Mouse (Mus musculus): ENCODE data around the gene Tmtc1. TPM values are rescaled to one million over a fixed set of nuclear protein-coding genes. Genes with fewer than 3 reads are reported as not detected.

Tmtc1 gene
- polyA plus RNA-seq, 1 experiment: 3.3 TPM

DNA sequence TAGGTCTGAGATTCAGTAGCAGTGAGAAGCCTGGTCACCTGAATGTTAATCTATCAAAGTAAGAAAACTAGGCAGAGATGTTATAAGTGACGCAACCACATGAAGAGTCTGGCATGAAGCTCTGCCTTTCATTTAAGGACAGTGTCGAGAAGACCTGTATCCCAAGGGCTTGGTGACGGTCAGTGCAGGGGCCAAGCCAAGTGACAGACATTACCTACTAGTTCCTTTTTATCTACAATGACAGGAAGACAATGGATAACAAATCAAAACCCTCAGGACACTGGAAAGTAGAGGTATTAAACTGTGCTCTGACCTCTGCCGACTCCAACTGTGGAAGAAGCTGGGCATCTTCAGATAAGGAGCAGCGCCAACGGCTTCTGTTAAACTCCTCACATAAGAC lies 43.2 kb downstream of the Tmtc1 start:
- H3K4me3 ChIP-seq (ENCODE audit: low read depth, low read length): no peak overlapping the region
- H3K9ac ChIP-seq (ENCODE audit: low read depth, poor library complexity, severe bottlenecking): no peak overlapping the region
- no peaks in the 10 kb centered on the region for H3K27me3 ChIP-seq (ENCODE audit: control insufficient read depth, insufficient read depth, low read length, poor library complexity, severe bottlenecking)
- H3K27ac ChIP-seq (ENCODE audit: insufficient read depth, low read length): no peak overlapping the region
- TF ChIP-seq EP300 (IDR thresholded peaks at IDR 0.05; ENCODE audit: insufficient read depth, low read depth, low read length): no peak
- no peak for TF ChIP-seq CTCF (IDR thresholded peaks at IDR 0.05; ENCODE audit: low read depth, low read length)
- TF ChIP-seq POLR2A (IDR thresholded peaks at IDR 0.05; ENCODE audit: insufficient read depth, low read length): no peak
- H3K36me3 ChIP-seq (ENCODE audit: control insufficient read depth, insufficient read depth, low read length, poor library complexity, severe bottlenecking): no peaks in the 10 kb centered on the region
- peaks cover 1% of the 10 kb centered on the region for H3K4me1 ChIP-seq (ENCODE audit: control insufficient read depth, insufficient read depth, low read length)
- no peaks in the 10 kb centered on the region for H3K9me3 ChIP-seq (replicated peaks; ENCODE audit: control insufficient read depth, insufficient read depth, low read length, poor library complexity, severe bottlenecking)

DNA sequence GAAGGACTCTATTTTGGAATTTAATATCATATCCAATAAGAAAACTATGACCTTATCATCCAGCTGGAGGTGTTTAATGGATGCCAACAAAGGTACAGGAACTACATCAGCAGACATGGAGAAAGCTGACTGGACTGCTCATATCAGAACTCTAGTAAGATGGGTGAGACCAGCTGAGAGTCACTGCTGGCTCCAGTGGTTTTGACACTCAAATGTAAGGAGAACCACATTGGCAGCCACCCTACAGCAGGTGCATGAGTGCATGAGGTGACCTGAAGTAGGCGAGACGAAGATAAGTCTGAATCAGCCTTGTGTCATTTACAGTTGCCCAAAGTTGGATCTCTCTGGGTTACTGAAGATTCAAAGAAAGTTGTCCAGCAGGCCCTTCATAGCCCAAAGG lies 44.6 kb downstream of the Tmtc1 start:
- Histone ChIP-seq H3K9me3 (replicated peaks; ENCODE audit: control insufficient read depth, insufficient read depth, low read length, poor library complexity, severe bottlenecking) (no peaks in the 10 kb centered on the region), H3K27me3 (ENCODE audit: control insufficient read depth, insufficient read depth, low read length, poor library complexity, severe bottlenecking) (no peaks in the 10 kb centered on the region), H3K9ac (ENCODE audit: low read depth, poor library complexity, severe bottlenecking) (no peak overlapping the region), H3K36me3 (ENCODE audit: control insufficient read depth, insufficient read depth, low read length, poor library complexity, severe bottlenecking) (no peaks in the 10 kb centered on the region), H3K27ac (ENCODE audit: insufficient read depth, low read length) (no peak overlapping the region), H3K4me3 (ENCODE audit: low read depth, low read length) (no peak overlapping the region), H3K4me1 (ENCODE audit: control insufficient read depth, insufficient read depth, low read length) (peaks cover 1% of the 10 kb centered on the region)
- TF ChIP-seq CTCF (IDR thresholded peaks at IDR 0.05; ENCODE audit: low read depth, low read length) (no peak), POLR2A (IDR thresholded peaks at IDR 0.05; ENCODE audit: insufficient read depth, low read length) (no peak), EP300 (IDR thresholded peaks at IDR 0.05; ENCODE audit: insufficient read depth, low read depth, low read length) (no peak)

DNA sequence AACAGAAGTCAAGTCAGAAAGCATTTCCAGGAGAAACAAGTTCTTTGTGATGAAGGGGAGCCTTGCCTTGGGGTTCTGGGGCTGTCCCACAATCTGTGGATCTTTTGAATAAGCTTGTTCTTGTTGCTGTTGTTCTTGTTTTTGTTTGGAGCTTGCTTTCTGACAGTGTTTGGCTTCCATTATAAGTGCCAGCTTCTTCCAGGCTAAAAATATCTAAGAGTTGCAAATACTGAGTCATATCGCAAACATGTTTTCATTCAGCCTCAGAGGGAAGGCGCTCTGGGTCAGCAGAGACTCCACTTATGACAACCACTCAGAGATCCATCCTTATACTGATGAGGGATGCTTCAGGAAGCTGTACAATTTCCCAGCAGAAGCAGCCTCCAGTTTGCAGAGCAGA lies 45.3 kb downstream of the Tmtc1 start:
- no peaks in the 10 kb centered on the region for H3K36me3 ChIP-seq (ENCODE audit: control insufficient read depth, insufficient read depth, low read length, poor library complexity, severe bottlenecking)
- H3K27me3 ChIP-seq (ENCODE audit: control insufficient read depth, insufficient read depth, low read length, poor library complexity, severe bottlenecking): no peaks in the 10 kb centered on the region
- no peaks in the 10 kb centered on the region for H3K9me3 ChIP-seq (replicated peaks; ENCODE audit: control insufficient read depth, insufficient read depth, low read length, poor library complexity, severe bottlenecking)
- no peak overlapping the region for H3K27ac ChIP-seq (ENCODE audit: insufficient read depth, low read length)
- no peak overlapping the region for H3K9ac ChIP-seq (ENCODE audit: low read depth, poor library complexity, severe bottlenecking)
- TF ChIP-seq EP300 (IDR thresholded peaks at IDR 0.05; ENCODE audit: insufficient read depth, low read depth, low read length) (no peak), CTCF (IDR thresholded peaks at IDR 0.05; ENCODE audit: low read depth, low read length) (no peak), POLR2A (IDR thresholded peaks at IDR 0.05; ENCODE audit: insufficient read depth, low read length) (no peak)
- H3K4me3 ChIP-seq (ENCODE audit: low read depth, low read length): no peak overlapping the region
- H3K4me1 ChIP-seq (ENCODE audit: control insufficient read depth, insufficient read depth, low read length): peaks cover 1% of the 10 kb centered on the region

DNA sequence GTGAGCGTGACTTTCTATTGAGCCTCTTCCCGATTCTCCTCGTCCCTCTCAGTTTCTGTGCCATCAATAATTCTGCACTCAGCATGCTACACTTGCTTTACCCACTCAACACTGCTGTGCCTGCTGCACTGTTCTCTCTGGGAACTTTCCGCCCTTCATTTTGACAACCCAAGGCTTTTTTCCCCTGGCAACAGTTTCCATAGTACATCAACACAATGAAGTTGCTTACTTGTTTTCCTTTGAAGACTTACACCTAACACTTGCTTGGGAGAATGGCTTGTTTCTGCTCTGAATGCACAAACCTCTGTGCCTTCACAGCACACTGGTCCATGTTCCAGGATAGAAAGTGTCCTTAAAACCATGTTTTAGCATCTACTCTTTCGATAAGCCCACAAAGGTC lies 46.9 kb downstream of the Tmtc1 start:
- Histone ChIP-seq H3K27me3 (ENCODE audit: control insufficient read depth, insufficient read depth, low read length, poor library complexity, severe bottlenecking) (no peaks in the 10 kb centered on the region), H3K9me3 (replicated peaks; ENCODE audit: control insufficient read depth, insufficient read depth, low read length, poor library complexity, severe bottlenecking) (no peaks in the 10 kb centered on the region), H3K4me1 (ENCODE audit: control insufficient read depth, insufficient read depth, low read length) (no peaks in the 10 kb centered on the region), H3K36me3 (ENCODE audit: control insufficient read depth, insufficient read depth, low read length, poor library complexity, severe bottlenecking) (no peaks in the 10 kb centered on the region), H3K27ac (ENCODE audit: insufficient read depth, low read length) (no peak overlapping the region), H3K4me3 (ENCODE audit: low read depth, low read length) (no peak overlapping the region), H3K9ac (ENCODE audit: low read depth, poor library complexity, severe bottlenecking) (no peak overlapping the region)
- TF ChIP-seq POLR2A (IDR thresholded peaks at IDR 0.05; ENCODE audit: insufficient read depth, low read length) (no peak), EP300 (IDR thresholded peaks at IDR 0.05; ENCODE audit: insufficient read depth, low read depth, low read length) (no peak), CTCF (IDR thresholded peaks at IDR 0.05; ENCODE audit: low read depth, low read length) (no peak)

DNA sequence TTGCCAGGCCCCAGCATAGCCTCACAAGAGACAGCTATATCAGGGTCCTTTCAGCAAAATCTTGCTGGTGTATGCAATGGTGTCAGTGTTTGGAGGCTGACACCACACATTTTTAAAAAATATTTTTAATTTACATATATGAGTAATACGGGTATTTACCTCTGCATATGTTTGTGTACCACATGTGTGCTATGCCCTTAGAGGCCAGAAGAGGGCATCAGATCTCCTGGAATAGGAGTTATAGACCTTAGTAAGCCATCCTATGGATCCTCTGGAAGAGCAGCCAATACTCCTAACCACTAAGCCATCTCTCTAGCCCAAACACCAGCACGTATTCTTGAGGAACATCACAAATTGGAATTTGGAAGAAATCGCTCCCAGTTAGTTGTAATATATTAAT lies 48.9 kb downstream of the Tmtc1 start:
- Histone ChIP-seq H3K36me3 (ENCODE audit: control insufficient read depth, insufficient read depth, low read length, poor library complexity, severe bottlenecking) (no peaks in the 10 kb centered on the region), H3K4me1 (ENCODE audit: control insufficient read depth, insufficient read depth, low read length) (no peaks in the 10 kb centered on the region), H3K4me3 (ENCODE audit: low read depth, low read length) (no peak overlapping the region), H3K9ac (ENCODE audit: low read depth, poor library complexity, severe bottlenecking) (no peak overlapping the region), H3K27ac (ENCODE audit: insufficient read depth, low read length) (no peak overlapping the region), H3K27me3 (ENCODE audit: control insufficient read depth, insufficient read depth, low read length, poor library complexity, severe bottlenecking) (no peaks in the 10 kb centered on the region), H3K9me3 (replicated peaks; ENCODE audit: control insufficient read depth, insufficient read depth, low read length, poor library complexity, severe bottlenecking) (no peaks in the 10 kb centered on the region)
- TF ChIP-seq POLR2A (IDR thresholded peaks at IDR 0.05; ENCODE audit: insufficient read depth, low read length) (no peak), CTCF (IDR thresholded peaks at IDR 0.05; ENCODE audit: low read depth, low read length) (no peak), EP300 (IDR thresholded peaks at IDR 0.05; ENCODE audit: insufficient read depth, low read depth, low read length) (no peak)

DNA sequence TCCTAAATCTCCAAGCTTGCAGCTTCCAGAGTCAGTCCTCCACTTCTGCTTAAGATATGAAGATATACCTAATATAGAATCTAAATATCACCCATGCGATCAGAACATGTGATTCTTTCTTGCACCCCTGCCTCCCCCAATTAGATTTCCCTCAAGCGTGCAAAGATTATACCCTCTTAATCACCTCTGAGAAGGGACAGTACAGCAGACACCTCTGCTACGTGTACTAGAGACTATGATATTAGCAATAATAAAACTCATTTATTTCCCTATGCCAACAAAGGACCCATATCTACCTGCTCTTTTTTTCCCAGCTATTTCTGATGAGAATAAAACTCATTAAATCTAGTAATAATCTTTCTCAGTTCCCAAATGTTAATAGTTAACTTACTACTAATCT lies 49.9 kb downstream of the Tmtc1 start:
- no peak overlapping the region for H3K27ac ChIP-seq (ENCODE audit: insufficient read depth, low read length)
- H3K27me3 ChIP-seq (ENCODE audit: control insufficient read depth, insufficient read depth, low read length, poor library complexity, severe bottlenecking): no peaks in the 10 kb centered on the region
- H3K9ac ChIP-seq (ENCODE audit: low read depth, poor library complexity, severe bottlenecking): no peak overlapping the region
- H3K36me3 ChIP-seq (ENCODE audit: control insufficient read depth, insufficient read depth, low read length, poor library complexity, severe bottlenecking): no peaks in the 10 kb centered on the region
- H3K4me3 ChIP-seq (ENCODE audit: low read depth, low read length): no peak overlapping the region
- H3K4me1 ChIP-seq (ENCODE audit: control insufficient read depth, insufficient read depth, low read length): no peaks in the 10 kb centered on the region
- TF ChIP-seq POLR2A (IDR thresholded peaks at IDR 0.05; ENCODE audit: insufficient read depth, low read length) (no peak), EP300 (IDR thresholded peaks at IDR 0.05; ENCODE audit: insufficient read depth, low read depth, low read length) (no peak), CTCF (IDR thresholded peaks at IDR 0.05; ENCODE audit: low read depth, low read length) (no peak)
- no peaks in the 10 kb centered on the region for H3K9me3 ChIP-seq (replicated peaks; ENCODE audit: control insufficient read depth, insufficient read depth, low read length, poor library complexity, severe bottlenecking)

Data from ES-Bruce4 (cell line).